Mouse (Mus musculus): ENCODE results near the gene Ubqln1. TPM values are rescaled to one million over a fixed set of nuclear protein-coding genes. Genes with fewer than 3 reads are reported as not detected.

Gene Ubqln1
- 96.6 and 108 TPM in 2 replicates for polyA plus RNA-seq (2012; rRNA removed)

GRCm38 (mm10) chr13:58215592-58216341 lies at the start of gene Ubqln1:
Gene Ubqln1 (minus strand): TSS chr13:58215653.
- peak; percentile 91 for DNase-seq
- Histone ChIP-seq H3K4me3 (replicated peaks; ENCODE audit: extremely low read depth, low read depth, low read length) (peak within 1 kb of the TSS; percentile 99), H3K4me1 (ENCODE audit: control insufficient read depth, insufficient read depth, low read length) (peaks cover 14% of the 10 kb centered on the region)
- WGBS: 1% methylated on average over 62 of the region's 62 CpGs
- TF ChIP-seq CTCF (IDR thresholded peaks at IDR 0.05; ENCODE audit: insufficient read depth, low read length): no peak
- TF ChIP-seq POLR2A (IDR thresholded peaks at IDR 0.05; ENCODE audit: borderline replicate concordance, extremely low read depth, low read depth, low read length): peak; percentile 83

GRCm38 (mm10) chr13:58263546-58263945 lies 48.1 kb upstream of the Ubqln1 start:
- TF ChIP-seq POLR2A (IDR thresholded peaks at IDR 0.05; ENCODE audit: borderline replicate concordance, extremely low read depth, low read depth, low read length) (no peak), CTCF (IDR thresholded peaks at IDR 0.05; ENCODE audit: insufficient read depth, low read length) (no peak)
- WGBS: 84% methylated on average over 8 of the region's 8 CpGs

GRCm38 (mm10) chr13:58261674-58262073 lies 46.2 kb upstream of the Ubqln1 start:
- Histone ChIP-seq H3K4me3 (replicated peaks; ENCODE audit: extremely low read depth, low read depth, low read length) (no peak overlapping the region), H3K4me1 (ENCODE audit: control insufficient read depth, insufficient read depth, low read length) (no peaks in the 10 kb centered on the region; the same call in 1 of the 2 replicates)
- whole genome bisulfite sequencing: 88% methylated on average over 4 of the region's 4 CpGs
- TF ChIP-seq CTCF (IDR thresholded peaks at IDR 0.05; ENCODE audit: insufficient read depth, low read length): no peak
- no peak for TF ChIP-seq POLR2A (IDR thresholded peaks at IDR 0.05; ENCODE audit: borderline replicate concordance, extremely low read depth, low read depth, low read length)
- no peak for DNase-seq

More at GRCm38 (mm10) chr13:58263546-58263945, 48.1 kb upstream of the Ubqln1 start:
- DNase-seq: no peak
- Histone ChIP-seq H3K4me3 (replicated peaks; ENCODE audit: extremely low read depth, low read depth, low read length) (no peak overlapping the region), H3K4me1 (ENCODE audit: control insufficient read depth, insufficient read depth, low read length) (no peaks in the 10 kb centered on the region; the same call in 1 of the 2 replicates)

- 90% methylated on average over 1 of the region's 1 CpGs for whole genome bisulfite sequencing
- H3K4me1 ChIP-seq (ENCODE audit: control insufficient read depth, insufficient read depth, low read length): no peaks in the 10 kb centered on the region
- no peak overlapping the region for H3K4me3 ChIP-seq (replicated peaks; ENCODE audit: extremely low read depth, low read depth, low read length)
- DNase-seq: no peak
- no peak for TF ChIP-seq POLR2A (IDR thresholded peaks at IDR 0.05; ENCODE audit: borderline replicate concordance, extremely low read depth, low read depth, low read length)
- TF ChIP-seq CTCF (IDR thresholded peaks at IDR 0.05; ENCODE audit: insufficient read depth, low read length): no peak
These were observed 37.8 kb upstream of the Ubqln1 start for GRCm38 (mm10) chr13:58253268-58253667.

- DNase-seq: no peak
- peaks cover 6% of the 10 kb centered on the region; the same call in 1 of the 2 replicates for H3K4me1 ChIP-seq (ENCODE audit: control insufficient read depth, insufficient read depth, low read length)
- TF ChIP-seq CTCF (IDR thresholded peaks at IDR 0.05; ENCODE audit: insufficient read depth, low read length): no peak
- TF ChIP-seq POLR2A (IDR thresholded peaks at IDR 0.05; ENCODE audit: borderline replicate concordance, extremely low read depth, low read depth, low read length): no peak
- H3K4me3 ChIP-seq (replicated peaks; ENCODE audit: extremely low read depth, low read depth, low read length): no peak overlapping the region
- WGBS: 85% methylated on average over 5 of the region's 5 CpGs
These were observed 33.5 kb upstream of the Ubqln1 start for GRCm38 (mm10) chr13:58248957-58249356.

GRCm38 (mm10) chr13:58236536-58236935 lies 21.1 kb upstream of the Ubqln1 start:
- 89% methylated on average over 7 of the region's 7 CpGs for WGBS

GRCm38 (mm10) chr13:58232611-58233010 lies 17.2 kb upstream of the Ubqln1 start:
- TF ChIP-seq CTCF (IDR thresholded peaks at IDR 0.05; ENCODE audit: insufficient read depth, low read length) (peak; percentile 76), POLR2A (IDR thresholded peaks at IDR 0.05; ENCODE audit: borderline replicate concordance, extremely low read depth, low read depth, low read length) (no peak)
- Histone ChIP-seq H3K4me3 (replicated peaks; ENCODE audit: extremely low read depth, low read depth, low read length) (no peak overlapping the region), H3K4me1 (ENCODE audit: control insufficient read depth, insufficient read depth, low read length) (no peaks in the 10 kb centered on the region)
- DNase-seq: peak; percentile 52
- WGBS: 41% methylated on average over 5 of the region's 5 CpGs

More at GRCm38 (mm10) chr13:58236536-58236935, 21.1 kb upstream of the Ubqln1 start:
- no peaks in the 10 kb centered on the region for H3K4me1 ChIP-seq (ENCODE audit: control insufficient read depth, insufficient read depth, low read length)
- no peak for DNase-seq
- TF ChIP-seq CTCF (IDR thresholded peaks at IDR 0.05; ENCODE audit: insufficient read depth, low read length) (no peak), POLR2A (IDR thresholded peaks at IDR 0.05; ENCODE audit: borderline replicate concordance, extremely low read depth, low read depth, low read length) (no peak)
- no peak overlapping the region for H3K4me3 ChIP-seq (replicated peaks; ENCODE audit: extremely low read depth, low read depth, low read length)

GRCm38 (mm10) chr13:58232070-58232469 lies 16.6 kb upstream of the Ubqln1 start:
- Histone ChIP-seq H3K4me1 (ENCODE audit: control insufficient read depth, insufficient read depth, low read length) (no peaks in the 10 kb centered on the region), H3K4me3 (replicated peaks; ENCODE audit: extremely low read depth, low read depth, low read length) (no peak overlapping the region)
- TF ChIP-seq CTCF (IDR thresholded peaks at IDR 0.05; ENCODE audit: insufficient read depth, low read length) (no peak), POLR2A (IDR thresholded peaks at IDR 0.05; ENCODE audit: borderline replicate concordance, extremely low read depth, low read depth, low read length) (no peak)
- no peak for DNase-seq
- WGBS: 87% methylated on average over 8 of the region's 8 CpGs

- Histone ChIP-seq H3K4me1 (ENCODE audit: control insufficient read depth, insufficient read depth, low read length) (no peaks in the 10 kb centered on the region), H3K4me3 (replicated peaks; ENCODE audit: extremely low read depth, low read depth, low read length) (no peak overlapping the region)
- no peak for DNase-seq
- TF ChIP-seq CTCF (IDR thresholded peaks at IDR 0.05; ENCODE audit: insufficient read depth, low read length) (no peak), POLR2A (IDR thresholded peaks at IDR 0.05; ENCODE audit: borderline replicate concordance, extremely low read depth, low read depth, low read length) (no peak)
- WGBS: 74% methylated on average over 2 of the region's 2 CpGs
These were observed 13.2 kb upstream of the Ubqln1 start for GRCm38 (mm10) chr13:58228624-58229023.

- no peak for DNase-seq
- WGBS: 75% methylated on average over 8 of the region's 8 CpGs
- TF ChIP-seq CTCF (IDR thresholded peaks at IDR 0.05; ENCODE audit: insufficient read depth, low read length) (no peak), POLR2A (IDR thresholded peaks at IDR 0.05; ENCODE audit: borderline replicate concordance, extremely low read depth, low read depth, low read length) (no peak)
- H3K4me3 ChIP-seq (replicated peaks; ENCODE audit: extremely low read depth, low read depth, low read length): no peak overlapping the region
- no peaks in the 10 kb centered on the region for H3K4me1 ChIP-seq (ENCODE audit: control insufficient read depth, insufficient read depth, low read length)
These were observed 10.2 kb upstream of the Ubqln1 start for GRCm38 (mm10) chr13:58225694-58226093.

All from lung, adult 2 months (tissue).